ENCODE assay signal across 26 mouse cellular contexts in the genomic region with DNA sequence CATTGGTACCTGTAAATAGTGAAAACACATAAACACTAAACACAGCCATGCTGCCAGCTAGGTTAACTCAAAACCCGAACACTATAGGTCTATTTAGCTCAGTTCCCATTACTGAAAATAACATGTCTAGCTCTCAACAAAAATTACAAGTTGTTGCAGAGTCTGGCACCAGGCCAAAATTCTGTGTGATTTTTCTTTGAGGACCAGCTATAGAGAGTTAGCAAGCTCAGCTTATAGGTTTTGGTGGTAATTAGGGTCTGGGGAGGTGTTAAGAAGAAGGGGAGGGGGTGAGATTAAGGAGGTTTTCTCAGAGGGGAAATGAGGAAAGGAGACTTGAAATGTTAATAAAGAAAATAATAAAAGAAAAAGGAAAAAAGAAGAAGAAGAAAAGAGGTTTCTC.
A peak's percentile ranks its signal among the peaks of the same experiment; 100 is the strongest.
DNase-seq lines count a peak whose midpoint lies in the region; ATAC-seq and TF ChIP-seq lines count a peak whose summit lies in the region.
"Had no signal": no experiment of that assay in that cellular context is flagged by ENCODE, and none has a peak within 500 bp of the region (broad histone marks: within the 10 kb centered on the region; RNA-seq: fewer than 3 reads in every experiment).

No protein-coding gene starts in this region.

- no peak for TF ChIP-seq POLR2A in cerebellum, adult 2 months (IDR thresholded peaks at IDR 0.05; ENCODE audit: borderline replicate concordance, insufficient read depth, low read length)

- H3K9me3 ChIP-seq in heart, embryonic 11.5 days (replicated peaks; ENCODE audit: control insufficient read depth, low read length), result no peaks in the 10 kb centered on the region
- H3K9me3 ChIP-seq: embryonic facial prominence, embryonic 12.5 days; heart, embryonic 13.5 days; hindbrain, embryonic 12.5 days; kidney, embryonic 15.5 days; neural tube, embryonic 15.5 days; stomach, embryonic 15.5 days had no signal

- peak; percentile 6 to 17 for DNase-seq in cerebellum, postnatal 10 days
- DNase-seq in cerebellum, adult 2 months, result no peak
- peak; percentile 4 for DNase-seq in heart, postnatal 4 days
- peak; percentile 14 for DNase-seq in right cerebral cortex, postnatal 4 days
- DNase-seq in right cerebral cortex, adult 2 months (ENCODE audit: low spot score in 2 of 2), result no peak
- DNase-seq in frontal cortex, postnatal 14 days (ENCODE audit: low spot score in 2 of 2), result no peak
- no peak for DNase-seq in retina, postnatal 1 day
- DNase-seq: adrenal gland, postnatal 25 days; cerebellum, adult 11 months; gastrocnemius, postnatal 25 days; heart, adult 18-20 months; kidney, adult 11 months; kidney, postnatal 36 days; lung, postnatal 10 days; thymus, adult 2 months; thymus, postnatal 4 days had no signal

- no peak for ATAC-seq in heart, embryonic 11.5 days (replicated peaks; ENCODE audit: insufficient number of reproducible peaks, low FRiP score, low TSS enrichment)
- ATAC-seq: CD4-positive, CD25-positive, alpha-beta regulatory T cell, adult 4 months had no signal

- H3K36me3 ChIP-seq in heart, embryonic 11.5 days (ENCODE audit: control insufficient read depth, insufficient read depth, low read length), result no peaks in the 10 kb centered on the region
- H3K36me3 ChIP-seq: embryonic facial prominence, embryonic 12.5 days; heart, embryonic 13.5 days; hindbrain, embryonic 12.5 days; kidney, embryonic 15.5 days; neural tube, embryonic 15.5 days; stomach, embryonic 15.5 days had no signal

- no peak overlapping the region for H3K27ac ChIP-seq in cerebellum, adult 2 months (ENCODE audit: insufficient read depth, low read length)
- no peak overlapping the region for H3K27ac ChIP-seq in heart, embryonic 11.5 days (ENCODE audit: low read depth, low read length)
- H3K27ac ChIP-seq: embryonic facial prominence, embryonic 12.5 days; heart, embryonic 13.5 days; hindbrain, embryonic 12.5 days; kidney, embryonic 15.5 days; neural tube, embryonic 15.5 days; stomach, embryonic 15.5 days had no signal

- no peak overlapping the region for H3K4me3 ChIP-seq in cerebellum, adult 2 months (replicated peaks; ENCODE audit: insufficient read depth, low read depth, low read length)
- H3K4me3 ChIP-seq in heart, embryonic 11.5 days (ENCODE audit: low read depth, low read length), result no peak overlapping the region
- H3K4me3 ChIP-seq: embryonic facial prominence, embryonic 12.5 days; erythroblast, embryonic 14.5 days; heart, embryonic 13.5 days; hindbrain, embryonic 12.5 days; kidney, embryonic 15.5 days; neural tube, embryonic 15.5 days; stomach, embryonic 15.5 days had no signal

- H3K4me2 ChIP-seq in heart, embryonic 11.5 days, result no peak overlapping the region
- H3K4me2 ChIP-seq: embryonic facial prominence, embryonic 12.5 days; heart, embryonic 13.5 days; hindbrain, embryonic 12.5 days; kidney, embryonic 15.5 days; midbrain, embryonic 11.5 days; neural tube, embryonic 15.5 days; stomach, embryonic 15.5 days had no signal

- no peaks in the 10 kb centered on the region for H3K27me3 ChIP-seq in cerebellum, adult 2 months (ENCODE audit: control insufficient read depth, insufficient read depth, low read length)
- H3K27me3 ChIP-seq in heart, embryonic 11.5 days (ENCODE audit: control insufficient read depth, insufficient read depth, low read length), result no peaks in the 10 kb centered on the region
- H3K27me3 ChIP-seq: embryonic facial prominence, embryonic 12.5 days; heart, embryonic 13.5 days; hindbrain, embryonic 12.5 days; kidney, embryonic 15.5 days; neural tube, embryonic 15.5 days; stomach, embryonic 15.5 days had no signal

- H3K9ac ChIP-seq in heart, embryonic 11.5 days (ENCODE audit: low read depth, low read length), result no peak overlapping the region
- H3K9ac ChIP-seq: embryonic facial prominence, embryonic 12.5 days; heart, embryonic 13.5 days; hindbrain, embryonic 12.5 days; kidney, embryonic 15.5 days; neural tube, embryonic 15.5 days; stomach, embryonic 15.5 days had no signal

- 79% methylated on average over 1 of the region's 1 CpGs for WGBS in cerebellum, adult 2 months
- 64% methylated on average over 1 of the region's 1 CpGs for WGBS in heart, embryonic 11.5 days (ENCODE audit: insufficient replicate concordance)

- H3K4me1 ChIP-seq in cerebellum, adult 2 months (ENCODE audit: control insufficient read depth, insufficient read depth, low read length), result no peaks in the 10 kb centered on the region
- no peaks in the 10 kb centered on the region for H3K4me1 ChIP-seq in heart, embryonic 11.5 days (ENCODE audit: control insufficient read depth, insufficient read depth, low read length)
- H3K4me1 ChIP-seq: embryonic facial prominence, embryonic 12.5 days; heart, embryonic 13.5 days; hindbrain, embryonic 12.5 days; kidney, embryonic 15.5 days; neural tube, embryonic 15.5 days; stomach, embryonic 15.5 days had no signal

- no peak for TF ChIP-seq CTCF in cerebellum, adult 2 months (IDR thresholded peaks at IDR 0.05; ENCODE audit: borderline replicate concordance, insufficient read depth, low read depth, low read length)

Comparison
In these comparisons a context has a peak if more than half of its experiments do, and no peak if none do; other contexts are left out.
1. DNase-seq: peak in cerebellum, postnatal 10 days (2 of 2), heart, postnatal 4 days (single experiment) and right cerebral cortex, postnatal 4 days (single experiment); none in cerebellum, adult 2 months (0 of 2), right cerebral cortex, adult 2 months (0 of 2), frontal cortex, postnatal 14 days (0 of 2) and retina, postnatal 1 day (single experiment).